Mouse (Mus musculus) heart, embryonic 13.5 days (tissue): ENCODE results near the gene Arid5b. TPM values are rescaled to one million over a fixed set of nuclear protein-coding genes. Genes with fewer than 3 reads are reported as not detected.

Source experiments
- ATAC-seq: fragments of 200-750 bp; cut with Nextera tagmentation; 2 replicates; pipeline ENCODE4 v1.8.0; 2017; ENCODE audit warnings: moderate TSS enrichment; ENCODE audit not compliant: insufficient number of reproducible peaks, low FRiP score, low TSS enrichment; ENCODE audit errors: extremely low read depth
- H3K27ac ChIP-seq: fragments of 300-500 bp; sonication (generic); replicated peaks from 2 replicates; pipeline ENCODE4 v1.5.1; 2015; ENCODE audit warnings: moderate library complexity, mild to moderate bottlenecking, inconsistent platforms
- H3K27me3 ChIP-seq: fragments of 300-500 bp; sonication (generic); replicated peaks from 2 replicates; pipeline ENCODE4 v1.6.1; 2015; ENCODE audit warnings: mild to moderate bottlenecking, inconsistent platforms
- H3K36me3 ChIP-seq: fragments of 300-500 bp; sonication (generic); 2 replicates; pipeline ENCODE4 v1.6.1; 2015; ENCODE audit warnings: mild to moderate bottlenecking, inconsistent platforms
- H3K4me1 ChIP-seq: fragments of 300-500 bp; sonication (generic); 2 replicates; pipeline ENCODE4 v1.6.1; 2015; ENCODE audit warnings: inconsistent platforms
- H3K4me2 ChIP-seq: fragments of 300-500 bp; sonication (generic); 2 replicates; pipeline ENCODE4 v1.6.1; 2015; ENCODE audit warnings: inconsistent platforms, mild to moderate bottlenecking, moderate library complexity
- H3K4me3 ChIP-seq: fragments of 300-500 bp; sonication (generic); 2 replicates; pipeline ENCODE4 v1.5.1; 2015; ENCODE audit warnings: moderate library complexity, mild to moderate bottlenecking, inconsistent platforms
- H3K9ac ChIP-seq: fragments of 300-500 bp; sonication (generic); 2 replicates; pipeline ENCODE4 v1.6.1; 2015; ENCODE audit warnings: inconsistent platforms, mild to moderate bottlenecking, moderate library complexity
- H3K9me3 ChIP-seq: fragments of 300-500 bp; sonication (generic); 2 replicates; pipeline ENCODE4 v1.6.1; 2016; ENCODE audit warnings: inconsistent platforms
- WGBS: fragments of 180-500 bp; shearing (Covaris S2); methylation state at CpG from one replicate; pipeline ENCODE4 v1.1.7; 2015; ENCODE audit warnings: mixed read lengths; 5-methylcytosine and 5-hydroxymethylcytosine counted together
- polyA plus RNA-seq: library from polyadenylated mRNA; unstranded; fragments of >200 nt; fragmentation: Nextera tagmentation; extraction: Ambion mirVana; gene quantifications from 2 replicates; pipeline ENCODE4 v1.2.1, GENCODE M21; 2015

The Arid5b gene
- 17.9 and 19.6 TPM in 2 replicates for polyA plus RNA-seq

GRCm38 (mm10) chr10:68278632-68279361, at the start of gene Arid5b:
Gene Arid5b (minus strand): TSS chr10:68278740.
- Histone ChIP-seq H3K9ac (peak within 1 kb of the TSS; percentile 92), H3K4me3 (peak within 1 kb of the TSS; percentile 80), H3K27ac (peak within 1 kb of the TSS; percentile 94), H3K27me3 (no peaks in the 10 kb centered on the region), H3K9me3 (no peaks in the 10 kb centered on the region), H3K36me3 (peaks cover 6% of the 10 kb centered on the region; the same call in 1 of the 2 replicates), H3K4me1 (peaks cover 37% of the 10 kb centered on the region), H3K4me2 (peak within 1 kb of the TSS; percentile 90)
- under 1% methylated on average over 24 of the region's 24 CpGs for WGBS
- no peak for ATAC-seq

- Histone ChIP-seq H3K4me1 (peaks cover 5% of the 10 kb centered on the region), H3K4me3 (no peak overlapping the region), H3K9ac (no peak overlapping the region), H3K27ac (no peak overlapping the region), H3K36me3 (no peaks in the 10 kb centered on the region), H3K4me2 (no peak overlapping the region), H3K27me3 (no peaks in the 10 kb centered on the region), H3K9me3 (no peaks in the 10 kb centered on the region)
- 75% methylated on average over 6 of the region's 6 CpGs for WGBS
- no peak for ATAC-seq
Measured at GRCm38 (mm10) chr10:68325378-68325777, 46.8 kb upstream of the Arid5b start.

- Histone ChIP-seq H3K9me3 (no peaks in the 10 kb centered on the region), H3K4me3 (no peak overlapping the region), H3K4me1 (peaks cover 16% of the 10 kb centered on the region), H3K27ac (no peak overlapping the region), H3K9ac (no peak overlapping the region), H3K4me2 (no peak overlapping the region), H3K27me3 (no peaks in the 10 kb centered on the region), H3K36me3 (no peaks in the 10 kb centered on the region)
- no peak for ATAC-seq
- WGBS: 82% methylated on average over 11 of the region's 11 CpGs
Measured at GRCm38 (mm10) chr10:68324061-68324460, 45.5 kb upstream of the Arid5b start.

GRCm38 (mm10) chr10:68323167-68323566, 44.6 kb upstream of the Arid5b start:
- no peak overlapping the region for H3K4me2 ChIP-seq
- no peak overlapping the region for H3K9ac ChIP-seq
- H3K4me3 ChIP-seq: no peak overlapping the region
- peaks cover 25% of the 10 kb centered on the region for H3K4me1 ChIP-seq
- H3K36me3 ChIP-seq: no peaks in the 10 kb centered on the region
- 67% methylated on average over 3 of the region's 3 CpGs for WGBS
- no peak overlapping the region for H3K27ac ChIP-seq
- no peaks in the 10 kb centered on the region for H3K27me3 ChIP-seq
- no peaks in the 10 kb centered on the region for H3K9me3 ChIP-seq
- no peak for ATAC-seq

GRCm38 (mm10) chr10:68320986-68321385, 42.4 kb upstream of the Arid5b start:
- Histone ChIP-seq H3K4me3 (no peak overlapping the region), H3K4me2 (no peak overlapping the region), H3K27me3 (no peaks in the 10 kb centered on the region), H3K27ac (no peak overlapping the region), H3K9me3 (no peaks in the 10 kb centered on the region), H3K4me1 (peaks cover 30% of the 10 kb centered on the region), H3K9ac (no peak overlapping the region), H3K36me3 (no peaks in the 10 kb centered on the region)
- 69% methylated on average over 4 of the region's 4 CpGs for WGBS
- no peak for ATAC-seq

GRCm38 (mm10) chr10:68320496-68320895, 42.0 kb upstream of the Arid5b start:
- Histone ChIP-seq H3K4me1 (peaks cover 30% of the 10 kb centered on the region), H3K4me2 (no peak overlapping the region), H3K4me3 (no peak overlapping the region), H3K9me3 (no peaks in the 10 kb centered on the region), H3K27me3 (no peaks in the 10 kb centered on the region), H3K27ac (no peak overlapping the region), H3K36me3 (no peaks in the 10 kb centered on the region), H3K9ac (no peak overlapping the region)
- no peak for ATAC-seq
- WGBS: 85% methylated on average over 5 of the region's 5 CpGs

GRCm38 (mm10) chr10:68319438-68319837, 40.9 kb upstream of the Arid5b start:
- H3K4me1 ChIP-seq: peaks cover 30% of the 10 kb centered on the region
- H3K9ac ChIP-seq: peak overlapping the region; percentile 52; the same call in 1 of the 2 replicates
- peak overlapping the region; percentile 85 for H3K27ac ChIP-seq
- no peaks in the 10 kb centered on the region for H3K36me3 ChIP-seq
- no peak for ATAC-seq
- 26% methylated on average over 6 of the region's 6 CpGs for WGBS
- no peak overlapping the region for H3K4me3 ChIP-seq
- H3K4me2 ChIP-seq: peak overlapping the region; percentile 4; the same call in 1 of the 2 replicates
- no peaks in the 10 kb centered on the region for H3K9me3 ChIP-seq
- no peaks in the 10 kb centered on the region for H3K27me3 ChIP-seq

- Histone ChIP-seq H3K36me3 (no peaks in the 10 kb centered on the region), H3K4me2 (peak overlapping the region; percentile 41), H3K9me3 (no peaks in the 10 kb centered on the region), H3K4me3 (no peak overlapping the region), H3K27me3 (no peaks in the 10 kb centered on the region), H3K9ac (no peak overlapping the region), H3K4me1 (peaks cover 30% of the 10 kb centered on the region), H3K27ac (peak overlapping the region; percentile 85)
- no peak for ATAC-seq
- 23% methylated on average over 6 of the region's 6 CpGs for WGBS
Measured at GRCm38 (mm10) chr10:68318438-68318979, 40.0 kb upstream of the Arid5b start.

GRCm38 (mm10) chr10:68312734-68313133, 34.2 kb upstream of the Arid5b start:
- WGBS: 77% methylated on average over 8 of the region's 8 CpGs
- ATAC-seq: no peak
- Histone ChIP-seq H3K27me3 (no peaks in the 10 kb centered on the region), H3K4me3 (no peak overlapping the region), H3K36me3 (no peaks in the 10 kb centered on the region), H3K4me2 (no peak overlapping the region), H3K9ac (no peak overlapping the region), H3K4me1 (peaks cover 1% of the 10 kb centered on the region; the same call in 1 of the 2 replicates), H3K9me3 (peaks cover 4% of the 10 kb centered on the region; the same call in 1 of the 2 replicates), H3K27ac (no peak overlapping the region)

GRCm38 (mm10) chr10:68301013-68301412, 22.5 kb upstream of the Arid5b start:
- WGBS: 68% methylated on average over 7 of the region's 7 CpGs
- peaks cover 8% of the 10 kb centered on the region for H3K4me1 ChIP-seq
- no peaks in the 10 kb centered on the region for H3K36me3 ChIP-seq
- no peak for ATAC-seq
- H3K27me3 ChIP-seq: no peaks in the 10 kb centered on the region
- H3K4me3 ChIP-seq: no peak overlapping the region
- H3K9ac ChIP-seq: no peak overlapping the region
- no peak overlapping the region for H3K4me2 ChIP-seq
- no peak overlapping the region for H3K27ac ChIP-seq
- 0 out of 2 replicates have a peak, but pooled peaks cover 4% of the 10 kb centered on the region for H3K9me3 ChIP-seq

- H3K9me3 ChIP-seq: peaks cover 8% of the 10 kb centered on the region
- H3K4me1 ChIP-seq: peaks cover 4% of the 10 kb centered on the region; the same call in 1 of the 2 replicates
- 72% methylated on average over 4 of the region's 4 CpGs for WGBS
- no peak overlapping the region for H3K4me2 ChIP-seq
- no peak overlapping the region for H3K4me3 ChIP-seq
- no peak overlapping the region for H3K9ac ChIP-seq
- no peaks in the 10 kb centered on the region for H3K27me3 ChIP-seq
- ATAC-seq: no peak
- H3K27ac ChIP-seq: no peak overlapping the region
- no peaks in the 10 kb centered on the region for H3K36me3 ChIP-seq
Measured at GRCm38 (mm10) chr10:68289465-68289864, 10.9 kb upstream of the Arid5b start.
